Mouse (Mus musculus) limb, embryonic 13.5 days (tissue): ENCODE data around the gene Chrna5. TPM values are rescaled to one million over a fixed set of nuclear protein-coding genes. Genes with fewer than 3 reads are reported as not detected.
A peak's percentile ranks its signal among the peaks of the same experiment; 100 is the strongest.

Experiments
- ATAC-seq: fragments of 200-750 bp; cut with Nextera tagmentation; 2 replicates; pipeline ENCODE4 v1.8.0; 2017; ENCODE audit warnings: low read depth, moderate number of reproducible peaks, moderate TSS enrichment; ENCODE audit not compliant: low FRiP score
- H3K27ac ChIP-seq: fragments of 300-500 bp; sonication (generic); 2 replicates; pipeline ENCODE4 v1.5.1; 2015; ENCODE audit warnings: inconsistent platforms, mild to moderate bottlenecking, moderate library complexity
- H3K27me3 ChIP-seq: fragments of 300-500 bp; sonication (generic); 2 replicates; pipeline ENCODE4 v1.6.1; 2015; ENCODE audit warnings: mild to moderate bottlenecking, inconsistent platforms
- H3K36me3 ChIP-seq: fragments of 300-500 bp; sonication (generic); 2 replicates; pipeline ENCODE4 v1.6.1; 2015; ENCODE audit warnings: inconsistent platforms, mild to moderate bottlenecking, moderate library complexity
- H3K4me1 ChIP-seq: fragments of 300-500 bp; sonication (generic); 2 replicates; pipeline ENCODE4 v1.6.1; 2015; ENCODE audit warnings: inconsistent platforms
- H3K4me2 ChIP-seq: fragments of 300-500 bp; sonication (generic); replicated peaks from 2 replicates; pipeline ENCODE4 v1.6.1; 2015; ENCODE audit warnings: inconsistent platforms, mild to moderate bottlenecking, moderate library complexity
- H3K4me3 ChIP-seq: fragments of 300-500 bp; sonication (generic); 2 replicates; pipeline ENCODE4 v1.5.1; 2015; ENCODE audit warnings: moderate library complexity, mild to moderate bottlenecking, inconsistent platforms
- H3K9ac ChIP-seq: fragments of 300-500 bp; sonication (generic); 2 replicates; pipeline ENCODE4 v1.6.1; 2015; ENCODE audit warnings: mild to moderate bottlenecking, inconsistent platforms
- H3K9me3 ChIP-seq: fragments of 300-500 bp; sonication (generic); 2 replicates; pipeline ENCODE4 v1.6.1; 2016; ENCODE audit warnings: inconsistent platforms
- WGBS: fragments of 180-500 bp; shearing (Covaris S2); methylation state at CpG from one replicate; pipeline ENCODE4 v1.1.7; 2015; 5-methylcytosine and 5-hydroxymethylcytosine counted together
- polyA plus RNA-seq: library from polyadenylated mRNA; unstranded; fragments of >200 nt; fragmentation: Nextera tagmentation; extraction: Ambion mirVana; gene quantifications from 2 replicates; pipeline ENCODE4 v1.2.1, GENCODE M21; 2015

The Chrna5 gene
- polyA plus RNA-seq, 1 experiment from 2014 or later: 1.4 TPM

DNA sequence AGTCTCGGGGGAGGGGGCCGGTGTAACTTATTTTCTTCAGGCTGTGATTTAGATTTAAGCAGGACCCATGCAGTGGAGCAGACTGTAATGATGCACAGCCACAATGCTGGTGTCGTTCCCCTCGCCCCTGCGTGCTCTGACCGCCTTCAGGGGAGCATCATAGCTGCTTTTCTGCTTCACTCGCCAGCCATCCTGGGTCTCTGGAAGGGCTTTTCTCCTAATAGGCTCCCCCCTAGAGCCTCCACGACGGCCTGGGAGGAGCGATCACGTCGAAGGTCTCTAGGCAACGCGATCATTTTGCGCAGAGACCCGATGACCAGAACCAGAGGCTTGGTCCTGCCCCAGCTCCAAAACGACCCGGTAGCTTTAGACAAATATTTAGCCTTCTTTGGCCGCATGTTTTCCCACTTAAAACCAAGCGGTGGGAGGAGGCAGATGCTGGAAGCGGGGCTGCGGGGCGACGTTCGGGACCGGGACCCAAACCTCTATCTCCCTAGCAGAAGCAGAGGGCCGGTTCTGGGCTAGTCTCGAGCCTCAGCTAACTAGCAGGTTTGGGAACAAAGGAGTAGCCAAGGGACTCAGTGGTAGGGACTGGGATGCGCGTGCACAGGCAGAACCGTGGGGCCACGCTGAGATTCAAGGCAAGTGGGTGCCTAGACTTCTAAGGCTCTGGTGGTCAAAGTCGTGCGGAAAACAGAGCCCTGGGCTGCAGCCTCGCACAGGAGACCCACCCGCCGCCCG is 45.0 kb downstream of the Chrna5 start:
- H3K27ac ChIP-seq: no peak overlapping the region
- peak overlapping the region; percentile 38 for H3K4me3 ChIP-seq
- peak overlapping the region; percentile 48; the same call in 1 of the 2 replicates for H3K9ac ChIP-seq
- no peaks in the 10 kb centered on the region for H3K36me3 ChIP-seq
- H3K27me3 ChIP-seq: peaks cover 55% of the 10 kb centered on the region
- ATAC-seq: no peak
- no peaks in the 10 kb centered on the region for H3K9me3 ChIP-seq
- peaks cover 12% of the 10 kb centered on the region for H3K4me1 ChIP-seq
- 12% methylated on average over 38 of the region's 38 CpGs for WGBS
- H3K4me2 ChIP-seq: peak overlapping the region; percentile 67

GRCm38 (mm10) chr9:55026275-55026663 is 45.6 kb downstream of the Chrna5 start, which contains the start of gene Chrna3:
TSS of gene Chrna3 (minus strand) at chr9:55026562.
- no peak within 1 kb of the TSS for H3K27ac ChIP-seq
- under 1% methylated on average over 39 of the region's 39 CpGs for WGBS
- H3K4me1 ChIP-seq: peaks cover 12% of the 10 kb centered on the region
- ATAC-seq: peak; percentile 77
- H3K27me3 ChIP-seq: peaks cover 58% of the 10 kb centered on the region
- no peaks in the 10 kb centered on the region for H3K36me3 ChIP-seq
- peak within 1 kb of the TSS; percentile 38 for H3K4me3 ChIP-seq
- peak within 1 kb of the TSS; percentile 48; the same call in 1 of the 2 replicates for H3K9ac ChIP-seq
- no peaks in the 10 kb centered on the region for H3K9me3 ChIP-seq
- peak within 1 kb of the TSS; percentile 67 for H3K4me2 ChIP-seq

DNA sequence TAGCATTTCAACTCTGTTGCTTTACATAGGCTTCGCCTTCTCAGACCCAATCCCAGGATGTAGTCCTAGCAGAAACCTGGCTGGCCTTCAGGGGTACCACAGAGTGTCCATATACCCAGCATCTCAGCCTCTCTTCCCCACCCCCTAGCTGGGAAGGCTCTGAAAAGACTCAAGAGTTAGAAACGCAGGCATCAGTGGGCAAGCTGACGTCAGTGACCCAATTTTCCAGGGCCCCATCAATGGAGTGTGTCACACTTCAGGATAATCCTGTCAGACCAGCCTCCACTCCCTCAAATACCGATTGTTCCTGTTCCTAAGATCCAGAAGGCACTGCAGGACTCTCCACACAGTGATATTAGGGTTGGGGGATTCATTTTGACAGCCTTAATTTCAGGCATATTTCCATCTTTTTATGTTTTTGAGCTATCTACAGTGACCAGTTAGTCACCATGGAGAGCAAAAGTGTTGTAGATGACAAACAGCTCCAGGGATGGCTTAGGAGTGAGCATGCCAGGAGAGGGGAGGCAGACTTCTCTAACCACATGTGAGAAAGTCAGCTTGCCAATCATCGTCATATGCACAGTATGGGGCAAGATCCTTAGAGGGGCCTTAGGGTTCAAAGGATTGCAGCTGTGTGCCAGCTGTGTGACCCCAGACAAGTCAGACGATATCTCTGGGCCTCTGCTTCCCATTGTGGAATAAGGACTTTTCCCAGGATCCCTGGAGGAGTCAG is 50.9 kb downstream of the Chrna5 start:
- H3K27ac ChIP-seq: no peak overlapping the region
- no peak overlapping the region for H3K9ac ChIP-seq
- 53% methylated on average over 6 of the region's 6 CpGs for WGBS
- peaks cover under 1% of the 10 kb centered on the region for H3K4me1 ChIP-seq
- no peaks in the 10 kb centered on the region for H3K9me3 ChIP-seq
- H3K36me3 ChIP-seq: no peaks in the 10 kb centered on the region
- H3K27me3 ChIP-seq: peaks cover 25% of the 10 kb centered on the region
- ATAC-seq: no peak
- H3K4me3 ChIP-seq: no peak overlapping the region
- H3K4me2 ChIP-seq: no peak overlapping the region

GRCm38 (mm10) chr9:55038948-55039347 is 58.3 kb downstream of the Chrna5 start:
- no peak overlapping the region for H3K9ac ChIP-seq
- 75% methylated on average over 8 of the region's 8 CpGs for WGBS
- H3K36me3 ChIP-seq: no peaks in the 10 kb centered on the region
- H3K9me3 ChIP-seq: peaks cover 3% of the 10 kb centered on the region
- no peaks in the 10 kb centered on the region for H3K4me1 ChIP-seq
- no peak overlapping the region for H3K27ac ChIP-seq
- no peaks in the 10 kb centered on the region for H3K27me3 ChIP-seq
- H3K4me2 ChIP-seq: no peak overlapping the region
- no peak overlapping the region for H3K4me3 ChIP-seq
- no peak for ATAC-seq

DNA sequence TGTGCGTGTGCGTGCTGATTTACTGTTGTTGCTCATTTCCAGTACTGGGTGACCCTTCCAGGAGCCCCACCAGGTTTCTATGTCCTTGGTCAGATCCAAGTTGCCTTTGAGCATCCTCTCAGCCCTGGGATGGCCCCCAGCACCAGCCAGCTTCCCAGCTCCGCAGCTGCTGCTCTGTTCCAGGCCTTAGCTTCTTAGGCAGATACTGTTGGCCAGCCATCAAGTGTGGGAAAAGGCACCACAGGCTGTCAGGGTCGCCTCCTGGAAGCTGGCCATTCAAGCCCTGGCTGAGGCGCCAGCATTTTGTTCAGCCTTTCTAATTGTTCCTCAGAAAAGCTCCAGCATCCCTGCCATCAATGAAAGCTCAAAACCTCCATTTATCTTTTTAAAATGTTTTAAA is 59.3 kb downstream of the Chrna5 start:
- Histone ChIP-seq H3K4me2 (no peak overlapping the region), H3K9ac (no peak overlapping the region), H3K27me3 (0 out of 2 replicates have a peak, but pooled peaks cover under 1% of the 10 kb centered on the region), H3K27ac (no peak overlapping the region), H3K4me1 (no peaks in the 10 kb centered on the region), H3K36me3 (no peaks in the 10 kb centered on the region), H3K9me3 (peaks cover 3% of the 10 kb centered on the region), H3K4me3 (no peak overlapping the region)
- ATAC-seq: no peak
- 76% methylated on average over 5 of the region's 5 CpGs for WGBS

DNA sequence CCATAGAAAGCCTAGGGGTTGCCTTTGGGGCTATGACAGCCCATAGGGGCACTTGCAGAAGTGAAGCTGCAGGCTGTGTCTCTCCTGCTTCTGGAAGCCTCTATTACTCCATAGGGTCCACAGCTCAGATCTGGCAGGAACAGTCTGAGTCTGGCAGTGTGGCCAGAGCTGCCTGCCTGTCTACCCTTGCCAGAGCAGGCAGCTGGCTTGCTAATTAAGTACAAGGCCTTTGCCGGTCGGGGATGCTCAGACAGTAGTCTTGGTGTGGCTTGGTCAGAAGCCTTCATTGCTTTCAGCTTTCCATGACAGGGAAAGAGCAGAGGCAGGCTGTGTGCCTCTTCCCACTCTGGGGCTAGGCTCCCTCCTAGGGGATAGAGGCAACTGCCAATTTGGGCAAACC is 60.7 kb downstream of the Chrna5 start:
- Histone ChIP-seq H3K9ac (no peak overlapping the region), H3K4me1 (no peaks in the 10 kb centered on the region), H3K27ac (no peak overlapping the region), H3K27me3 (0 out of 2 replicates have a peak, but pooled peaks cover 3% of the 10 kb centered on the region), H3K4me3 (no peak overlapping the region), H3K4me2 (no peak overlapping the region), H3K36me3 (no peaks in the 10 kb centered on the region), H3K9me3 (peaks cover 3% of the 10 kb centered on the region)
- 48% methylated on average over 2 of the region's 2 CpGs for WGBS
- ATAC-seq: no peak

DNA sequence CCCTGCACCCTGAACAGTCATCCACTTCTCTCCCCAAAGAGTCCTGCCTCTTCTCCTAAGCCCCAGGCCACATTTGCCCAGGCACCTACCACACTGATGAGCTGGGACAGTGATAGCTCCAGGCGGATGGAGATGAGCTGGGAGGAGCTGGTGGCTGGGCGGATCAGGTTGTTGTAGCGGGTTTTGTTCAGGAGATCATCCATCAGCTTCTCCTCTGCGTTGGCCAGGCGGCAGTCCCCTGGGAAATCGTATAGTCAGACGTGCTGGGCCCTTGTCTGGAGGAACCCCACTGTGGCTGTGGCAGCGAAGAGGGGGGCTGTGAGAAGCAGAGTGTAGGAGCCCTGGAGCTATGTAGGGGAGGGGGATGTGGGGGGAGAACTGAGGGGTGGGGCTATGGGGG is 63.0 kb downstream of the Chrna5 start:
- Histone ChIP-seq H3K27me3 (0 out of 2 replicates have a peak, but pooled peaks cover 3% of the 10 kb centered on the region), H3K4me2 (no peak overlapping the region), H3K9me3 (peaks cover 3% of the 10 kb centered on the region), H3K4me1 (peaks cover 8% of the 10 kb centered on the region; the same call in 1 of the 2 replicates), H3K36me3 (no peaks in the 10 kb centered on the region), H3K4me3 (no peak overlapping the region), H3K27ac (no peak overlapping the region), H3K9ac (no peak overlapping the region)
- no peak for ATAC-seq
- 16% methylated on average over 8 of the region's 8 CpGs for WGBS

- Histone ChIP-seq H3K9ac (no peak overlapping the region), H3K36me3 (no peaks in the 10 kb centered on the region), H3K4me2 (no peak overlapping the region), H3K9me3 (peaks cover 3% of the 10 kb centered on the region), H3K4me3 (no peak overlapping the region), H3K4me1 (peaks cover 12% of the 10 kb centered on the region; the same call in 1 of the 2 replicates), H3K27me3 (0 out of 2 replicates have a peak, but pooled peaks cover 3% of the 10 kb centered on the region), H3K27ac (no peak overlapping the region)
- WGBS: 74% methylated on average over 2 of the region's 2 CpGs
- ATAC-seq: no peak
These were observed 64.3 kb downstream of the Chrna5 start for GRCm38 (mm10) chr9:55045001-55045400.

DNA sequence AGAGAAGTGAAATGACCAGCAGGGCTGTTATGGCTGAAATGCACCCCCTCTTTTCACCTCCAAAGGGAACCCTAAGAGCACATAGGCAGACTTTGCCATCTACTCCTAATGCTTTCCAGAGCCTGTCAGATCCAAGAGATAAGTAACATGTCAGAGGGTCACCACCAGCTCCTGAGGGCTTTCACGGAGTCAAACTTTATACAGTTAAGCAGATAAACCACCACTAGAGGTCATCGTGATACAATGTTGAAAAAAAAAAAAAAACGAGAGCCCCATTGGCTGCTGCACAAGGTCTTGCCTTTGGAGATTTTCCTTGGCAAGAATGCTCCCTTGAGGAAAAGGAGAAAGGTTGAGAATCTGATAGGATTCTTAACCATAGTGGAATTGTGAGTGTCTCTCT is 66.1 kb downstream of the Chrna5 start:
- H3K27ac ChIP-seq: no peak overlapping the region

DNA sequence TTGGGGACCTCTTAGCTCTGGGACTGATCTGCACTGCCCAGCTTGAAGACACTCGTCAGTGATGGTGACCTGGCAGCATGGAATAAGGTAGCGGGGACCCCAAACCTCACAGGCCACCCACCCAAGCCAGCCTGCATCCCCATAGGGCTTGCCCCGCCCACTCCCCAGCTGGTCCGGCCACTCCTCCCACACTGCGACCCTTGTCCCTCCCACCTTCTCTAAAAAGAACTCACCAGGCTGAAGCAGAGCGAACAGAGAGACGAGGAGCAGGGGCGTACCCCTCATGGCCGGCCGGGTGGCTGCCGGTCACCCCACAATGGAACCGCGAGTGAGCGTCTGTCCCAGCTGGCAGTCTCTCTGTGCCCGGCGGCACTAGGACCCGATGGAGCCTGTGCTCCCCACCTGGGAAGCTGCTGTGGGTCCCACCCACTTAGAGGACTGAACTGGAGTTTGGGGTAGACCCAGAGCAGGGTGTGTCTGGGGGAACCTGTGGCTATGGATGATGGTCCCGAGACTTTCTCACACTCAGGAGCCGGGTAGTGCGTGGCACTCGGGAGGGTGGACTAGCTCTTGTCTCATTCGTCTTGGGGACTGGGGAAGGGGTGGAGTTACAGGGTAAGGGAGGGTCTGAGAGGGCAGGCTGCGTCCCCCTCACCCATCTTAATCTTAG is 67.7 kb downstream of the Chrna5 start, which contains the start of gene Chrnb4:
Gene Chrnb4 (minus strand): TSS at position 569 of the 670 bp plus-strand sequence.
- H3K27ac ChIP-seq: no peak within 1 kb of the TSS
- no peaks in the 10 kb centered on the region for H3K36me3 ChIP-seq
- peaks cover 7% of the 10 kb centered on the region for H3K9me3 ChIP-seq
- peak within 1 kb of the TSS; percentile 61 for H3K9ac ChIP-seq
- peak; percentile 61 for ATAC-seq
- peaks cover 12% of the 10 kb centered on the region; the same call in 1 of the 2 replicates for H3K4me1 ChIP-seq
- peak within 1 kb of the TSS; percentile 89 for H3K4me2 ChIP-seq
- peak within 1 kb of the TSS; percentile 58 for H3K4me3 ChIP-seq
- 0 out of 2 replicates have a peak, but pooled peaks cover 3% of the 10 kb centered on the region for H3K27me3 ChIP-seq
- under 1% methylated on average over 23 of the region's 23 CpGs for WGBS

More for the DNA sequence above, 66.1 kb downstream of the Chrna5 start:
- H3K4me3 ChIP-seq: no peak overlapping the region
- 0 out of 2 replicates have a peak, but pooled peaks cover 3% of the 10 kb centered on the region for H3K27me3 ChIP-seq
- H3K36me3 ChIP-seq: no peaks in the 10 kb centered on the region
- peaks cover 12% of the 10 kb centered on the region; the same call in 1 of the 2 replicates for H3K4me1 ChIP-seq
- no peak overlapping the region for H3K9ac ChIP-seq
- peaks cover 7% of the 10 kb centered on the region for H3K9me3 ChIP-seq
- under 1% methylated on average over 3 of the region's 3 CpGs for WGBS
- ATAC-seq: no peak
- no peak overlapping the region for H3K4me2 ChIP-seq

DNA sequence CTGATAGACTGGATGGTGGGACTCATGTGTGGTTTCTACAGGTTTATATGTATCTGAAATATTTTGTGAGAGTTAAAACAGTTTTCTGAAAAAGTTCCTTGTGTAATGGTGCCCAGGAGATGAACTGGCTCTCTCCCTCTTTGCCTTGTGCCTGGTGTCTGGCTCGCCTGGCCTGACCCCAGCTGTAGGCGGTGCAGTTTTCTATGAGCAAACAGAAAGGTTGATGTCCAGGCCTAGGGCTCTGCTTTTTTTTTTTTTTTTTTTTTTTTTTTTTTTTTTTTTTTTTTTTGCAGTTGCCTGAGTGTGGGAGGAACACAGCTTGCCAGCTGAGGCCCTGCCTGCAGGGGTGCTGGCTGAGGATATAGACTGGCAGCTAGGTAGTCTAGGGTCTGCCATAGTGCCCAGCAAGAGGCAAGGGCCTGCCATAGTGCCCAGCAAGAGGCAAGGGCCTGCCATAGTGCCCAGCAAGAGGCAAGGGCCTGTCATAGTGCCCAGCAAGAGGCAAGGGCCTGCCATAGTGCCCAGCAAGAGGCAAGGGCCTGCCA is 74.8 kb downstream of the Chrna5 start:
- Histone ChIP-seq H3K36me3 (no peaks in the 10 kb centered on the region), H3K4me2 (no peak overlapping the region), H3K4me3 (no peak overlapping the region), H3K9me3 (0 out of 2 replicates have a peak, but pooled peaks cover 1% of the 10 kb centered on the region), H3K27ac (no peak overlapping the region), H3K9ac (no peak overlapping the region), H3K4me1 (no peaks in the 10 kb centered on the region), H3K27me3 (no peaks in the 10 kb centered on the region)
- ATAC-seq: no peak
- WGBS: 76% methylated on average over 2 of the region's 2 CpGs
